Mouse (Mus musculus) kidney, adult 10 weeks (tissue): ENCODE results near the gene Slc35a2. TPM values are rescaled to one million over a fixed set of nuclear protein-coding genes. Genes with fewer than 3 reads are reported as not detected.

ENCODE experiments used
- polyA plus RNA-seq: library from polyadenylated mRNA; stranded (reverse); fragments of 350-450 nt; fragmentation: Illumina TruSeq; extraction: RNeasy Lipid Tissue Mini Kit (QIAGEN cat#74804); gene quantifications from one replicate; pipeline ENCODE4 v1.2.3, GENCODE M21; 2014; ENCODE audit warnings: low read depth, low replicate concordance

Gene Slc35a2
- polyA plus RNA-seq = 6.8 TPM

GRCm38 (mm10) chrX:7883841-7884567 is at the start of gene Slc35a2:
Slc35a2 (plus strand) TSS chrX:7884028.

DNA sequence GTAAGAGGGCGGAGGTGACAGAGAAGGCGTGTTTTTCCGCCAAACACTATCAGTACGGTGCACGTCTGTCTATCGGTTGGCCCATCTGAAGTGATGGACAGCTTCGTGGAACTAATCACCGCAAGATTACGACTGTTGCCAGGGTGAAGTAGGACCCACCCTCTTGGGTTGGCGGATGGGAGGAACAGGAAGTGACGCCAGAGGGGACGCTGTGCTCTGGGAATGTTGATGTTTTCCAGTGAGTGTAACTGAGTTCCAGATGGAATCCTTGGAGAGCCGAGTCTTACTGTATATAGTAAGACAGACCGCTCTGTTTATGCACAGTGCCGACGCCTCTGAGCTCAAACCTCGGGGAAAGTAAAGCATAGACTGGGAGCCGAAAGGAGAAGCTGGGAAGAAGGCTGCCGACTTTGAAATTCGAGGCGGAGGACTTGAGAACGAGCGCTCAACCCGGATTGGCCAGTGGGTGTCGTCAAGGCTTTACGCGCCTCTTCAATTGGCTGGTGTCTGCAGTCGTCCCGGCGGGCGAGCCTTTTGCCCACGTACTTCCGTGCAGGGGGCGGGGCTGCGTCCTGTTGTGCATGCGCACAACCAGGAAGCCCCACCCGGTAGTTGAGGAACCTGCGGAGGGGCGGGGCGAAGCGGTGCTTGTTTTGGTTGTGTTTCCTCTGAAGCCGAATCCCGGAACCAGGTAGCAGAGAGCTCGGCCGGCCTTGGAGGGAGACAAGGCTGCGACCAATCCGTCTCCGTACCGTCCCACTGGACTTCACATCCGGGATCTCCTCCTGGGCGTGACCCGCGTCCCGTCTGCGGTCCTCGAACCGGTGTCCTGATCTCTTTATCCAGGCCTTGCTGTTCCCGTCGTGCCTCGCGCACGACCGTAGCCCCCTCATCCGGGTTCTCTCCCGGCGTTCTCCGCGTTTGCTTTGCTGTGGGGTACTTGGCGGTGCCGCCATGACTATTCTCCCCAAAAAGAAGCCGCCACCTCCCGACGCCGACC is 42.4 kb upstream of the Slc35a2 start, which contains the start of gene Otud5:
TSS of gene Otud5 (plus strand) at position 202 of the 1,000 bp plus-strand sequence.

GRCm38 (mm10) chrX:7878007-7878419 is 5.8 kb upstream of the Slc35a2 start, which contains the start of gene Pim2:
Pim2 (plus strand) TSS chrX:7878262.

DNA sequence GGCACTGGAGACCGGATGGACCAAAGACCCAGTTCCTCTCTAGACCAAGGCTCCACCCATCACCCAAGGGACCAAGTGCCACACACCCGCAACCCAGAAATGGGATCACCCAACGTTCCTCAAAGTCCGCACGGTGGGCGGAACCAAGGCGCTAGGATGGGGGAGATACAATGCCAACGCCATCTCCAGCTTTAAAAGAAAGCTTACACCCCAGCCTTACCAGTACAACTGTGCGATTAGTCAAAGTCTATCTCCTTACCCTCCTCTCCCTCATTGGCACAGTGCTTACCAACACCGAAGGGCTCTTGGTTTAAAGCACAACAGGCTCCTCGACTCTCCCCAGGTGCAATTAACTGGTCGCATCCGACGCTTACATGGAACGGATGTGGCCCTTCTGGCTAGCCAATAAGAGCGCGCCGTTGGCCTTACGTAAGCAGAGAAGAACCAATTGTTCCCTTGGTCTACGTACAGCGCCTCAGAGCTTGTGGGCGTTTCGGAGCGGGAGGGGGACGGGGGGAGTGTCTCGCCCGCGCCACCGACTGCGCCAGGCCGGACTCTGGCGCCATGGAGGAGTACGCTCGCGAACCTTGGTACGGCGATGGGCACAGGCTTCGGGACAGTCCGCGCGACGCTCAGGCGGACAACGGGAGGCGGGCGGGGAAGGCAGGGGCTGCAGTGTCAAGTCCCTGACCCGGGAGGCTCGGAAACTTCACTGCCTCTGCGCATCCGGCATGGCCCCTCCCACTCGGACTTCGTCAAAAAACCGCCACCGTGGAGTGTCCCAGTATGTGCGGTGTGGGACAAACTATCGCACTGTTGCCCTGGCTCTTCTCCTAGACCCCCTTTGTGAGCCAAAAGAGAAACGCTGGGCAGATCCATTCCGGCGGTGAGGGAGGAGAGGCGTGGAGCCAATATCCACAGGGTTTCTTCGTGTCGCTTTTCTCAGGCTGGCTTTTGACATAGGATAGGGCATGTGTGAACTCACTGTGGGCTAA is 15.3 kb downstream of the Slc35a2 start, which contains the start of the genes Pqbp1 and Timm17b:
TSS of gene Pqbp1 (minus strand) at position 390 of the 995 bp plus-strand sequence.
TSS of gene Timm17b (plus strand) at position 478 of the 995 bp plus-strand sequence.

GRCm38 (mm10) chrX:7907735-7908134 is 23.9 kb downstream of the Slc35a2 start, which contains the start of gene Gm10491:
Gm10491 (minus strand) TSS chrX:7907835.

GRCm38 (mm10) chrX:7909242-7909641 is 25.4 kb downstream of the Slc35a2 start, which contains the start of gene Gm10490:
Gm10490 (plus strand) TSS chrX:7909542.

DNA sequence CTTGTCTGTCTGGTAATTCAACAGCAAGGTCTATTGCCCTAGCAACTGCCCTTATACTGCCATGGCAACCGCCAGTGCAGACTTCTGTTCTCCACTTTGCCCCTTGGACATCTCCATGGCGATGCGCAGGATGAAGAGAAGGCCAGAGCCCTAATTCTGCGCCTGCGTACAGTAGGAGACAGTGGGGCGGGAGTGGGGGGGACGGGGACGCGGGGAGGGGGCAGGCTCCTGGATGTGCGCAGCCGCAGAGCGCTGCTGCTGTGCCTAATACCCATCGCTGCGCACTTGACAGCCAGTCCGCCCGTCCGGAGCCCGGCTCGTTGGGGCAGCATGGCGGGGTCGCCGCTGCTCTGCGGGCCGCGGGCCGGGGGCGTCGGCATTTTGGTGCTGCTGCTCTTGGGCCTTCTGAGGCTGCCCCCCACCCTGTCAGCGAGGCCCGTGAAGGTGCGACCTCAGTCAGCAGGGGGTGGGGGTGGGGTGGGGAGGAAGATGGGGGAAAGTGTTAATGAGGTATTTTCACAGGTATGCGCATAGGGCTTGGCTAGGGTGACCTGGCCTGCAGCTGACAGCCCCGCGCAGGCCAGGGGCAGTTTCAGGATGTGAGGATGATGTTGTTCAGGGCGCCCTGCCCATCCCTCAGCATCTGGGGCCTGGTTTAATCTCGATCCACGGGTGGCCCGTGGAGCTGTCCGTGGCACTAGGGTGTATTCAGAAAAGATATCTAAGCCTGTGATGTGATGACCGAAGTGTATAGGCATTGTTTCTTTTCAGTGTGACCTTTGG is 36.0 kb downstream of the Slc35a2 start, which contains the start of gene Pcsk1n:
TSS of gene Pcsk1n (plus strand) at position 222 of the 783 bp plus-strand sequence.

GRCm38 (mm10) chrX:7928270-7928790 is 44.5 kb downstream of the Slc35a2 start, which contains the start of gene Eras:
Eras (minus strand) TSS chrX:7928607.

Other genes with a start within 250 kb of the Slc35a2 start
- gene Syp, start 245.6 kb upstream of the Slc35a2 start, polyA plus RNA-seq = 2.7 TPM
- 2.5 TPM for gene Prickle3, start 226.8 kb upstream of the Slc35a2 start, polyA plus RNA-seq
- 24.5 TPM for gene Plp2, start 212.6 kb upstream of the Slc35a2 start, polyA plus RNA-seq
- 4.0 TPM for gene Magix, start 202.8 kb upstream of the Slc35a2 start, polyA plus RNA-seq
- 39.1 TPM for gene Gpkow, start 186.9 kb upstream of the Slc35a2 start, polyA plus RNA-seq
- 9.5 TPM for gene Wdr45, start 169.7 kb upstream of the Slc35a2 start, polyA plus RNA-seq
- gene Gm45208, start 161.8 kb upstream of the Slc35a2 start, polyA plus RNA-seq = not detected
- 13.1 TPM for gene Praf2, start 155.6 kb upstream of the Slc35a2 start, polyA plus RNA-seq
- 2.9 TPM for gene Ccdc120, start 133.1 kb upstream of the Slc35a2 start, polyA plus RNA-seq
- gene Tfe3, start 121.5 kb upstream of the Slc35a2 start, polyA plus RNA-seq = 4.9 TPM
- 15.7 TPM for gene Gripap1, start 94.3 kb upstream of the Slc35a2 start, polyA plus RNA-seq
- gene Kcnd1, start 61.7 kb upstream of the Slc35a2 start, polyA plus RNA-seq = not detected
- 22.2 TPM for gene Otud5, start 42.7 kb upstream of the Slc35a2 start, polyA plus RNA-seq
- gene Pim2, start 5.8 kb upstream of the Slc35a2 start, polyA plus RNA-seq = 5.3 TPM
- gene Pqbp1, start 15.2 kb downstream of the Slc35a2 start, polyA plus RNA-seq = 13.5 TPM
- gene Timm17b, start 15.3 kb downstream of the Slc35a2 start, polyA plus RNA-seq = 3.1 TPM
- gene Gm10491, start 23.8 kb downstream of the Slc35a2 start, polyA plus RNA-seq = not detected
- gene Gm10490, start 25.5 kb downstream of the Slc35a2 start, polyA plus RNA-seq = not detected
- not detected for gene Pcsk1n, start 35.8 kb downstream of the Slc35a2 start, polyA plus RNA-seq
- gene Eras, start 44.6 kb downstream of the Slc35a2 start, polyA plus RNA-seq = not detected
- gene Hdac6, start 63.9 kb downstream of the Slc35a2 start, polyA plus RNA-seq = 6.0 TPM
- not detected for gene Gata1, start 94.0 kb downstream of the Slc35a2 start, polyA plus RNA-seq
- gene Glod5, start 134.5 kb downstream of the Slc35a2 start, polyA plus RNA-seq = 255 TPM
- 5.7 TPM for gene Suv39h1, start 190.7 kb downstream of the Slc35a2 start, polyA plus RNA-seq
- 0.28 TPM for gene Was, start 206.5 kb downstream of the Slc35a2 start, polyA plus RNA-seq
- 43.7 TPM for gene Wdr13, start 248.9 kb downstream of the Slc35a2 start, polyA plus RNA-seq